Mouse (Mus musculus): Measurements from ENCODE around the gene Rai1.

DNA sequence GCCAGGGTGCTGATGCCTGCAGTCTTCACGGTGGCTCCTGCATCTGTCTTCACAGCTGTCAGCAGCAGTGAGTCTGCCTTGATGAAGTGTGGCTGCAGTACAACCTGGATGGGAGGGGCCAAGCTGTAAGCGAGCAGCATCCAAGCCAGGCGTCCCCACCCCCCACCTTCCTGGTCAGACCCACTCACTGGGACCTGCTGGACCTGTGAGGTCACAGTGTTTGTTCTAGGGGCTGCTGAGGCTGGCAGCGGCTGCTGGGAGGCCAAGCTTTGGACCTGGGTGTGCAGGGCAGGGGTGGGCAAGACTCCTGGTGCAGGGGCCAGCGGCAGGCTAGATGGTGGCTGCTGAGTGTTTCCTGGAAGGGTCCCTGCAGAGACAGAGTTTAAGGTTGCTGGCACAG, 101.4 kb downstream of the Rai1 start:
- TF ChIP-seq GATA1 (IDR thresholded peaks at IDR 0.05; ENCODE audit: low read length): no peak
- no peak for TF ChIP-seq TAL1 (IDR thresholded peaks at IDR 0.05; ENCODE audit: low read length)
